Mouse (Mus musculus) naive thymus-derived CD4-positive, alpha-beta T cell, adult 2 months (primary cell): ENCODE results near the gene Sars2.
A peak's percentile ranks its signal among the peaks of the same experiment; 100 is the strongest.
"Not testable (repeated sequence)": the region's sequence is repeated elsewhere in the genome, so short reads cannot be mapped to it uniquely, and the experiment has no call there.

Source experiments
- DNase-seq: peaks from one replicate; pipeline ENCODE4 v3.0.0-alpha.2; 2011; ENCODE audit warnings: low read depth

Sars2 gene

DNA sequence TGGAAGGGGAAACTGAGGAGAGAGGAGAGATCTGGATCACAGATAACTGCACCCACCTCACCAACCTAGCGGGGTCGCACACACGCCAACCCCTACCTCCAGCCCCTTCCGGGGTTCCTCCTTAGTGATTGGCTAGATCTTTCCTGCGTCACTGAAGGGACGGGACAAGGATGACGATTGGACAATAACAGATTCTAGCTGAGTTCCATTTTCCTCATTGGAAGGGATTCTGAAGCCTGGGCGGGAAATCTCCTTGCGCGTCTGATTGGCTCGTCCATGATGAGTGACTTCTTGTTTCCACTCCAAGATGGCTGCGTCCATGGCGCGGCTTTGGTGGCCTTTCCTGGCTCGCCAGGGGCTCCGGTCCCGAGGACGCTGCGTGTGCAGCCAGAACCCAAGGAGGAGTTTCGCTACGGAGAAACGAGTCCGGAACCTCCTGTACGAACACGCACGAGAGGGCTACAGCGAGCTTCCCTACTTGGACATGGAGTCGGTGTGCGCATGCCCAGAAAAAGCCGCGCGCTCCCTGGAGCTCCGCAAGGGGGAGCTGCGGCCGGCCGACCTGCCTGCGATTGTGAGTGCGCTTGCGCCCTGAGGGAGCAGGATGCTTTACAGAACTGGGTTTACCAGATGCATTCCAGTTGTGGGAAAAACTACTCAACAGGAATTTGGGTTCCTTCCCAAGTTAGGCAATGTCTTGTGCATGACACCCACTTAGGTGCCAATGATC, at the start of gene Sars2, which contains the start of gene Mrps12:
Gene Sars2 (plus strand): TSS at position 284 of the 730 bp plus-strand sequence.
Gene Mrps12 (minus strand): TSS at position 112 of the 730 bp plus-strand sequence.
- peak; percentile 98 for DNase-seq

DNA sequence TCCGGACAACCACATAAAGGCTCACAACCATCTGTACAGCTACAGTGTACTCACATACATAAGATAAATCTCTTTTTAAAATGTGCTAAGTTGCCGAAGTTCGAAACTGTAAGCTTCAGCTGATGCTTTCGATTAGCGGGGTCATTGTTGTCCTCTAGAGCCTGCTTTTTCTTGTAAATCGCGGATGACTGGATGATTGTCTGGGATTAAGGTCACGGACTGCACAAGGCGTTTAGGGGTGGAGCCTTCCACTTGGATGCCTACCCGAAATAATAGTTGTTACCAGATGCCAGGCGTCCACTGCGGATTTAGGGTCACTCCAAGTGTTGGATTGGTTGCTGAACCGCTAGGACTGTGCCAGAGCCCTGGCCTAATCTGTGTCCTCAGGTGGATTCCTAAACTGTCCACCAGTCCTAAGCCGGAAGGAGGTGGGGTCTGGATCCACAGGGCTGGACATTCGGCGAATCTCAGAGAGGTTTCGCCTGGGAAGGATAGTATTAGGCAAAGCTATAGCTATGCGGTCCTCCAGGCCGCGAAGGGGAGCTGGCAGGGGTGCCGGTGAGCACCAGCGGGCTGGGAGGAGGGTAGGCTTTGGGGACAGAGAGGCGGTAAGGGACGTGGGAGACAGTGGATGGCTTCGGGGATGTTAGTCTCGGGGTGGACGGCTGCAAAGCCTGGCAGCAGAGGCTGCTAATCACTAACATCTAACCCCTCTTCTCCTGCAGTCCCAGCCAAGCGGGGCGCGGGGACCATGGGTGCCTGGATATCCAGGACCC, 49.1 kb upstream of the Sars2 start, which contains the start of gene Fbxo27:
Gene Fbxo27 (plus strand): TSS at position 305 of the 776 bp plus-strand sequence.
- no peak for DNase-seq

DNA sequence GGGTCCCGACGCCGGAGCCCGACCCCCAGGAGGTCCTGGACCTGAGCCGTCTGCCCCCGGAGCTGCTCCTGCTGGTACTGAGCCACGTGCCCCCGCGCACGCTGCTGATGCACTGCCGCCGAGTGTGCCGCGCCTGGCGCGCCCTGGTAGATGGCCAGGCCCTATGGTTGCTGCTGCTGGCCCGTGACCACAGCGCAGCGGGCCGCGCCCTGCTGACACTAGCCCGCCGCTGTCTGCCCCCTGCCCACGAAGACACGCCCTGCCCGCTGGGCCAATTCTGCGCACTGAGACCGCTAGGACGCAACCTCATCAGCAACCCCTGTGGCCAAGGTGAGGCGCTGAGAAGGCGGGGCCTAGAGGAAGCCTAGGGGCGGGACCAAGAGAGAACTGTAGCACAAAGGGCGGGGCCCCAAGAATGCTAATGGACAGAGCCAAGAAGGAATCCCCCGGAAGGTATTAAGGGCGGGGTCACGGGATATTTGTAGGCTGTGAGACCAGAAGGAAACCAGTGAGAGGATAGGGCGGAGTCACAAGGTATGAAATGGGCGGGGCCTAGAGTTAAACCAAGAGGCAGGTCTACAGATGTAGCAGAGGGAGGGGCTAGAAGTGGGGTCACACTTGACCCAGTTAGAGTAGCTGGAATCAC, 48.3 kb upstream of the Sars2 start:
- DNase-seq: peak; percentile 89

DNA sequence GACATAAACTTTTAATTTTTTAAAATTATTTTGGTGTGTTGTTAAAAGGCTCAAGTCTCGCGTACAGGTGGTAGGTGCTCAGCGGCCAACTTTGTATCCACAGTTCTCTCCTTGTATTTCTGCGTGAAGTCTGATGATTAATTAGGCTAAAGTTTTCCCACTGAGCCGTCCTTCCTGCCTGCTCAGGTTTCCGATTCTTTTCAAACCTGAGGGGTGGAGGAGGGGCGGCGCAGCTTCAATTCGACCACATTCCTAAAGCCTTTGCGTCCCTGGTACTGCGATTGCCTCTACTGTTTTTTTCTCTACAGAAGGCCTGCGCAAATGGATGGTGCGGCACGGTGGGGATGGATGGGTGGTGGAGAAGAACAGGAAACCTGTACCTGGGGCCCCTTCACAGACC, 47.4 kb upstream of the Sars2 start:
- peak; percentile 42 for DNase-seq

DNA sequence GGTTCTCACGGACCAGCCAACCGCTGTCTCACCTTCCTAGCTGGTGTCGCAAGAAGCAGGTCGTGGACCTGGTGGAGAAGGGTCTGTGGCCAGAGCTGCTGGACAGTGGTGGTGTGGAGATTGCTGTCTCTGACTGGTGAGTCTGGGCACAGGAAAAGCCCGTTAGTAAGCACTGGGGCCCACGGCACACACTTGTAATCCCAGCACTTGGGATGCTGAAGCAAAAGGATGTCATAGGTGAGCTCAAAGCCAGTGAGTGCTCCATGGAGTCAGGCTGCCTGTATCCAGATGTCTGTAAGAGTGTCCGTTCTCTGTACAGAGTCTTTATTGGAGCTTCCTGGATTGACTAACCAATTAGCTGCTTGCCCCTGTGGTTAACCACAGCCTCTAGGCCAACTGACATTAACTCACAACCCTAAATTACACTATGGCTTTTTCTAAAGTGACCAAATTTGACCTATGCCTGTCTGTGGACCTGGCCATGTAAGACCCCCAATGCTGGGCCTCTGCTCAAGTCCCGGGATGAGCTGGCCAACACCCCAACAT, 46.8 kb upstream of the Sars2 start:
- DNase-seq: no peak

DNA sequence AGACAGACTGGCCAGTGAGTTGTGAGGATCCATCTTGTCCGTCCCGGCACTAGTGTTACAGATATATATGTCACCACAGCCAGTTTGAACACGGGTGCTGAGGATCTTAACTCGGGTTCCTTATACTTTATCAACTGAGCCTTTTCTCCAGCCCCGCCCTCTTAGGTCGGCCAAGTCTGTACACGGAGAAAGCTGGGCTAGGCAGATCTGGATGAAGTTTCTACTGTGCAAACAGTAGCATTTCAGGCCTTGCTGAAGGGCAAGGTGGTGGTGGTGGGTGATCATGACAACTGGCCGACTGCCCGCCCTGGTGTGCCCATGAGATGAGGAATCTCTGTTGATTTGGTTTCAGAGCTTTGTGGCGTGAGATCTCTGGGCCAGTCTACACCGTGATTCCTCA, 44.5 kb upstream of the Sars2 start:
- no peak for DNase-seq

DNA sequence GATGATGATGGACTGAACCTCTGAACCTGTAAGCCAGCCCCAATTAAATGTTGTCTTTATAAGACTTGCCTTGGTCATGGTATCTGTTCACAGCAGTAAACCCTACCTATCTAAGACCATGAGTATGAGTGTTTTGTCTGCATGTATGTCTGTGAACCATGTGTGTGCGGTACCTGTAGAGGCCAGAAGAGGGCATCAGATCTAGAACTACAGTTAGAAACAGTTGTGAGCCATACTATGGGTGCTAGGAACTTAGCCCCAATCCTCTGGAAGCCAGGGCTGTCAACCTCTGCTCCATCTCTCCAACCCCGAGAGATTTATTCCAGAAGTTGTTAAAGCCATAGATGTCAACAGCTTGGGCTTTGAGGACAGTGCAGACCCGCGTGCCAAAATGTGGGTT, 41.5 kb upstream of the Sars2 start:
- no peak for DNase-seq

DNA sequence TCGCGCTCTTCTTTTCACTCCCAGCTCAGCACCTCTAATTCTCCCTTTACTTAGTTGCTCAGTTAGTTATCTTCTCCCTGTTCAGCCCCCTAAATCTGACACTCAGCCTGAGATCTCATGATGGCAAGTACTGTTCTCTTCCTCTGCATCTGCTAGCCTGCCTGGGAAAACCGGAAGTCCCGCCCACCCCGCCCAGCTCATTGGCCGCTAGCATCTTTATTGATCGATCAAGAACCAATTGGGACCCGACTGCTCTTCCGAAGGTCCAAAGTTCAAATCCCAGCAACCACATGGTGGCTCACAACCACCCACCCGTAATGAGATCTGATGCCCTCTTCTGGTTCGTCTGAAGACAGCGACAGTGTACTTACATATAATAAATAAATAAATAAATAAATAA, 40.5 kb upstream of the Sars2 start:
- DNase-seq: not testable (repeated sequence)

DNA sequence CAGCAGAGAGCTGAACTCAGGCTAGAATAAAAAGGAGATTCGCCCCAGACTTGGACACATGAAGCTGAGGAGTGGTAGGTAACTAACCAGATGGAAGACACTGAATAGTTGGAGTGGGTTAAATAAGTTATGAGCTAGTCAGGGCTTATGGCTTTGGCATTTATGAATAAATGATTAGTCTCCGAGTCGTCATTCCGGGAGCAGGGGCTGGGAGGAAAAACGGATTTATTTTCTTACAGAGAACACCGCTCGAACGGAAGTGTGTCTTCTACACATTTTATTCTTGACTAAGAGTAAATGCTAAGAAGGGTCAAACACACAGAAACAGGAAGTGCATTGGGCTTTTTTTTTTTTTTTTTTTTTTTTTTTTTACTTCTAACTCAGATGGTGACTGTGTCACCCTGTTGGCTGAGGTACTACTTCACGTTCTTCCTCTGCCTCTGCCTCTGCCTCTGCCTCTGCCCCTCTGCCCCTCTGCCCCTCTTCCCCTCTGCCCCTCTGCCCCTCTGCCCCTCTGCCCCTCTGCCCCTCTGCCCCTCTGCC, 39.1 kb upstream of the Sars2 start:
- peak; percentile 64 for DNase-seq

DNA sequence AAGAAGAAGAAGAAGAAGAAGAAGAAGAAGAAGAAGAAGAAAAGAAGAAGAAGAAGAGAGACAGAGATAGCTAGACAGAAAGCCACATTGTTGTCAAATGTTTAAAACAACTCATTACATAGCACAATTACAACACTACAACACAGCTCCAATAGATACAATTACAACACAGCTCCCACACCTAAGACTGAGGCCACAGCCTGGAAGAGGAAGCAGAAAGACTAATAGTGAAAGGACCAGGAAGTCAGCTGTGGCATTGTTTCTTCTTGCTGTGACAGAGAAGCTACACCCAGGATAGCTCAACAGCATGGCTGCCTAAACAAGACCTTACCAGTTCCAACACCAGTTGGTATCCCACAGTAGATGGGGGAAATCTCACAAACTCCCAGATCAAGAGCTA, 32.3 kb upstream of the Sars2 start:
- DNase-seq: no peak

DNA sequence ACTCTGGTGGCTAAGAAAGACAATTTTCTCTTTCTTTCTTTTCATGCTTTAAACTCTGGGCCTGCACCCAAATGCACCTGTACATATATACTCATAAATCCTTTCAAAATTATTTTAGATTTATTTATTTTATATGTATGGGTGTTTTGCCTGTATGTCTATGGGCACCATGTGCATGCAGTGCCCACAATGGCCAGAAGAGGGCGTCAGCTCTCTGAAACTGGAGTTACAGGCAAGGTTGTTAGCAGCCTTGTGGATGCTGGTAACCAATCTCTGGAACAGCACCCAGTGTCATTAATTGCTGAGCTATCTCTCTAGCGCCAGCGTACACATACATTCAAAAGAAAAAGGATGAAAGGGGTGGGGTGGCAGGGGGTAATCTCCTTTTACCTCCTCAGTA, 30.8 kb upstream of the Sars2 start:
- DNase-seq: peak; percentile 38

DNA sequence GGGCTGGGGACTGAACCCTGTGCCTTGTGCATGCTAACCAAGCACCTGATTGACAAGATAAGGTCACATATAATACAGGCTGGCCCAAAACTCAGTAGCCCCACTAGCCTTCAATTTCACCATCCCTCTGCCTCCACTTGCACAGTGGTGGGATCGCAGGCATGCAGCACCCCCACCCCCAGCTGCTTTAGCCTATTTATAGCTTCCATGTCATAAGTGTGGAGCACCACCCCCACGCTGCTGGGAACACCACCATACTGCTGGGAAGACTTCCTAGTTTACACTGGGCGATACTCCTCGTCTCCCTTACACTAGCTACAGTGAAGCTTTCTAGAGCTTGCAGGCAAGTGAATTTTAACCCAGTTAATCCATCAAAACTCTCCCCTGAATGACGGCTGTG, 27.1 kb upstream of the Sars2 start:
- no peak for DNase-seq

DNA sequence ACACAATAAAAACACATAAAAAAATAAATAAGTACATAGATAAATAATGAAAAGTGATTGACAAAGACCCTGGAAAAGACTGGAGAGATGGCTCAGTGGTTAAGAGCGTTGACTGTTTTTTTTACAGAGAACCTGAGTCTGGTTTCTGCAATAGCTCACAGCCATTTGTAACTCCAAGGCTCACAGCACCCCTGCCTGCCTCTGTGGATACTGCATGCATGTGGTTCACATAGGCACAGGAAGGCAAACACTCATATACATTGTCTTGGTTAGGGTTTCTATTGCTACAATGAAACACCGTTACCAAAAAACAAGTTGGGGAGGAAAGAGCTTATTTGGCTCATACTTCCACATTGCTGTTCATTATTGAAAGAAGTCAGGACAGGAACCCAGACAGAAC, 26.2 kb upstream of the Sars2 start:
- DNase-seq: peak; percentile 41

DNA sequence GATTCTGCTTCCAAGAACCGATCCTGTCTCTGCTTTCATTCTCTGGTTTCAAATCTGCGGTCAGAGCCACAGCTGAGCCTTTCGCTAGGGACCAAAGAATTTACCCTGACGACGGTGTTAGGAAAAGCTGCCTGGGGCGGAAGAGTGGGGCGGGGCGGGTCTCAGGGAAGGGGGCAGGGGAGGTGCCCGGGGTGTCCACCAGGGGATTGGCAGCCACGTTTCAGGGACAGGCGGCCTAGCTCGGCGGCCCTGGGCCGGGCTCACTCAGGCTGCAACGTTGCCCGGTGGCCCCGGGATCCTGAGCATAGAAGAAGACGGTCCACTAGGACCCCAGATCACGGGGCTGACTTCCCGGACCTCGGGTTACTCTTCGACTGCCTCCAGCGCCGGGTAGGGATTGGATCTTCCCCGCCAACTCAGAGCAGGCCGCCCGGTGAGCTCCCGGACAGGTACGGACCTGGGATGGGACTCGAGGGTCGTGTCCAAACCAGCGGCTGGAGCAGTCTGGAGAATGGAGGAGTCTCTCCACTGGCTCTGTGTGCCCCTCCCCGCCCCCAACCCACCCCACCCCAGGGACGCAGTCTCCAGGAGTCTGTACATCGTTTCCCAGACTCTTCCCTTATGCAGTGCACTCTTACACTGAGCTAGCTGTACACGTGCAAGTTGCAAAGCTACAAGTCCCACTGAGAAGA, 25.1 kb upstream of the Sars2 start, which contains the start of gene Fbxo17:
Gene Fbxo17 (plus strand): TSS at position 215 of the 692 bp plus-strand sequence.
- DNase-seq: peak; percentile 75

DNA sequence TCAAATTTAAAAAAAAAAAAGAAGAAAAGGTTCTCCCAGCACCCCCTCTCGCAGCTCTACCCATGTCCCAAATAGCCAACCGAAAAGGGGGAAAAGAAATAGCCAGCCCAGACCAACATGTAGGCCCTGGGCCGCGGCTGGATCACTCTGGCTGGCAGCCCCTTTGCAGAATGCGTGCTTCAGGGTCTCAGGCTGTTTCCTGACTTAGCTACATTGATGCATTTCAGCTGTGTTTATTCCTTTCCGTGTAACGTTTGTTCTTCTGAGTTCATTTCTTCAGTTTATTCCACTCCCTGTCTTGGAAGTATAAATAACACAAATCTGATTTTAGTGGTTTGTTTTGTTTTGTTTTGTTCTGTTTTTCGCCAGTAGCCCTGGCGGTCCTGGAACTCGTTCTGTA, 24.1 kb upstream of the Sars2 start:
- no peak for DNase-seq

DNA sequence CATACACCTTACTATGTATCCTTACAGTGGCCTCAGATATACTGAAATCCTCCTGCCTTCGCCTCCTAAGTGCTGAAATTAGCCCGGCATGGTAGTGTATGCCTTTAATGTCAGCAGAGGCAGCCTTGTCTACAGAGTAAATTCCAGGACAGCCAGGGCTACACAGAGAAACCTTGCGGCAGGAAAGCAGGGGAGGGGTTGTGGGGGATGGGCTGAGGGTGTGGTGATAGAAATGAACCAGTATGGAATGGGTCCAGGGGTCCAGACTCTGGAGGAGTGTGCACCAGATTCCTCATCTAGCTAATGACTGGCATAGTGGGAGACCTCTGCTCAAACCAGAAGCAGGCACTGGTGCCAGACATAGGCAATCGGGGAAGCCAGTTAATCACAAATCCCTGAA, 22.6 kb upstream of the Sars2 start:
- DNase-seq: no peak

DNA sequence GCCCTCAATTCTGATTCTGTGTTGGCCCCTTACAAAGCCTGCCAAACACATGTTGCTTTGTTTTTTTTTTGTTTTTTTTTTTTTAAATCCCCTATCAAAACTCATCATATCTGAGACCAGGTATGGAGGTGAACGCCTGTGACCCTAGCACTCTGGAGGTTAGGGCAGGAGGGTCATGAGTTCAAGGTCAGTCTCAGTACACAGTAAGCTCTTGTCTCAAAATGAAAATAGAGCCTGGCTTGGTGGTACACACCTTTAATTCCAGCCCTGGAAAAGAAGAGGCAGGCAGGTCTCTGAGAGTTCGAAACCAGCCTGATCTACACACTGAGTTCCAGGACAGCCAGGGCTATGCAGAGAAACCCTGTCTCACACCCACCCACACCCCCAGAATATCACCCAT, 22.1 kb upstream of the Sars2 start:
- DNase-seq: no peak

DNA sequence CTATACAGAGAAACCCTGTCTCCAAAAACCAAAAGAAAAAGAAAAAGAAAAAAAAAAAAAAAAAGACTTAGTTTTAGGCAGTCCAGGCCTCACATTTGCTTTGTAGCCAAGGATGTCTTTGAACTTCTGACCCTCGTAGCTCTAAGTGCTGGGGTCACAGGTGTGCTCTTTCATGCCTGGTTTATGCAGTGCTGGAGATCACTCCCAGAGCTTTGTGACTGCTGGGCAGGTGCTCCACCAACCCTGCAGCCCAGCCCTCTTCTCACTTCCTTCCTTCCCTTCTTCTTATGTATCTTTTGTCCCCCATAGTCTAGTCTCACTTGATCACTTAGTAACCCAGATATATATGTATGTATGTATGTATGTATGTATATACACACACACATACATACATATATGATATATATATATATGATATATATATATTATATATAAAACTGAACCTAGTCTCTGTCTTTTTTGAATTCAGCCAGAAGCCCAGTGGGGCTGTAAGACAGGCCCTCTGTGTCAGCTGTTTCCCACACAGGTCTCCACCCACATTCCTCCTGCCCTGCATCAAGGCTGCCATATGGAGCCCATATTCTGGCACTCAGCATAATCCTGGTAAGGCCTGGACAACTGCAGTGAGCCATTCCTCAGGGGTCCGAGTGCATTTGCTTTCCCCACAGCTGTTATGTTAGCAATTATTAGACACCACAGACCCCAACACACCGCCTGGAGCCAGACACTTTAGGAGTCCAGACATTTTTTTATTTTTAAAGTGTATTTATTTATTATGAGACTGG, 20.8 kb upstream of the Sars2 start:
- no peak for DNase-seq

DNA sequence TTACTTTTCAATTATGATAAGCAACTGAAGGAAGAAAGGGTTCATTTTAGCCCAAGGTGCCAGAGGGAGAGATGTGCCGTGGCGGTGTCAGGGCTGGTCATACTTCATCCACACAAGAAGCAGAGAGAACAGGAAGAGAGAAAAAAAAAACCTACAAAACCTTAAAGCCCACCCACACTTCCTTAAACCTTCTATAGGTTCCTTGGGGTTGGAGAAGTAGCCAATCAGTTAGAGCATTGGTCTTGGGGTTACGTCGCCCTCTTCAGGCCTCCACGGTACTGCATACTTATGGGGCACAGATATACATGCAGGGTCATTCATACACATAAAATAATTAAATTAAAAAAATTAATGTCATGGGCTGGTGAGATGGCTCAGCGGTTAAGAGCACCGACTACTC, 19.7 kb upstream of the Sars2 start:
- DNase-seq: no peak

DNA sequence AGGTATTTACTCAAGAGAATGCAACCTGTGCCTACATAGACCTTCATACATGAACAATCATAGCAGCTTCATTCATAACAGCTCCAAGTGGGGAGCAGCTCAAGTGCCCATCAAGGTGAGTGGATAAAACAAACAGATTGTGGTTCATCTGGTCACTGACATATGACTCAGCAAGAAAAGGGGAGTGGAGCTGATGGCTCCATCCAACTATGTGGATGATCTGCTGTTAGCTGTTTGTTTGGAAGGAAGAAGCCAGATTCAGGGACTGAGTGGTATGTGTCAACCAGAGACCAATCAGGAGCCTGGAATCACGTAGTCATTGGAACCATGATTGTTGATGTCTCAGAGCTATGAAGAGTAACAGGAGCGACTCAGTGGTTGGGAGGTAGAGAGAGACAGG, 17.2 kb upstream of the Sars2 start:
- no peak for DNase-seq

DNA sequence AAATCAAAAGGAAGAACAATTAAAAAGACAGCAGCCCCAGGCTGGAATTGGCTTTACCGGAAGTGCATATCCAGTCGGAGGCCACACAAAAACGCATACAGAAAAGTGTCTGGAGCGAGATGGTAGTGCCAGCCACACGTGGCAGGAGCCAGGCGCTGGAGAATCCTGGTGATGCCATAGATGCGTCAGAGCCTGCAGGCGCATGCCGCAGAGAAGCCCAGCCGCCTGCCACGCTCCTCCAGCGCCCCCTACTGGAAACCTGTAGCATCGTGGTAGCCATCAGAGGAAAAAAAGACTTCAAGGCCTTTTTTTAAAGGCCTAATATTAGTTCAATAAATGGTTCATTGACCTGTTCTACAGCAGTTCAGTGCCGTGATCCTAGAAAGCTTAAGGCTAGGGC, 15.2 kb upstream of the Sars2 start:
- DNase-seq: peak; percentile 88
